Mouse (Mus musculus): ENCODE data around the gene Klhl29. TPM values are rescaled to one million over a fixed set of nuclear protein-coding genes. Genes with fewer than 3 reads are reported as not detected.

The Klhl29 gene
- polyA plus RNA-seq, 1 experiment: 6.7 TPM

- no peaks in the 10 kb centered on the region for H3K36me3 ChIP-seq (ENCODE audit: control insufficient read depth, insufficient read depth, low read length)
- no peak for DNase-seq
Observed at GRCm38 (mm10) chr12:5108613-5109012, 266.9 kb downstream of the Klhl29 start.

GRCm38 (mm10) chr12:5107795-5108194, 267.7 kb downstream of the Klhl29 start:
- Histone ChIP-seq H3K4me3 (ENCODE audit: control insufficient read depth, insufficient read depth, low read length) (no peak overlapping the region), H3K4me1 (replicated peaks; ENCODE audit: control insufficient read depth, insufficient read depth, low read length) (no peaks in the 10 kb centered on the region), H3K27ac (ENCODE audit: control insufficient read depth, insufficient read depth, low read length) (no peak overlapping the region), H3K36me3 (ENCODE audit: control insufficient read depth, insufficient read depth, low read length) (no peaks in the 10 kb centered on the region), H3K27me3 (ENCODE audit: control insufficient read depth, insufficient read depth, low read length) (no peaks in the 10 kb centered on the region)
- DNase-seq: no peak
- WGBS: 62% methylated on average over 2 of the region's 2 CpGs
- no peak for TF ChIP-seq CTCF (IDR thresholded peaks at IDR 0.05; ENCODE audit: borderline replicate concordance, control insufficient read depth, extremely low read depth, insufficient read depth, low read length, poor library complexity)
- no peak for TF ChIP-seq POLR2A (IDR thresholded peaks at IDR 0.05; ENCODE audit: control insufficient read depth, extremely low read depth, insufficient read depth, low read length, poor library complexity)

More at GRCm38 (mm10) chr12:5108613-5109012, 266.9 kb downstream of the Klhl29 start:
- H3K27ac ChIP-seq (ENCODE audit: control insufficient read depth, insufficient read depth, low read length): no peak overlapping the region
- TF ChIP-seq CTCF (IDR thresholded peaks at IDR 0.05; ENCODE audit: borderline replicate concordance, control insufficient read depth, extremely low read depth, insufficient read depth, low read length, poor library complexity) (no peak), POLR2A (IDR thresholded peaks at IDR 0.05; ENCODE audit: control insufficient read depth, extremely low read depth, insufficient read depth, low read length, poor library complexity) (no peak)
- no peak overlapping the region for H3K4me3 ChIP-seq (ENCODE audit: control insufficient read depth, insufficient read depth, low read length)
- WGBS: 67% methylated on average over 6 of the region's 6 CpGs
- no peaks in the 10 kb centered on the region for H3K4me1 ChIP-seq (replicated peaks; ENCODE audit: control insufficient read depth, insufficient read depth, low read length)
- H3K27me3 ChIP-seq (ENCODE audit: control insufficient read depth, insufficient read depth, low read length): no peaks in the 10 kb centered on the region

DNA sequence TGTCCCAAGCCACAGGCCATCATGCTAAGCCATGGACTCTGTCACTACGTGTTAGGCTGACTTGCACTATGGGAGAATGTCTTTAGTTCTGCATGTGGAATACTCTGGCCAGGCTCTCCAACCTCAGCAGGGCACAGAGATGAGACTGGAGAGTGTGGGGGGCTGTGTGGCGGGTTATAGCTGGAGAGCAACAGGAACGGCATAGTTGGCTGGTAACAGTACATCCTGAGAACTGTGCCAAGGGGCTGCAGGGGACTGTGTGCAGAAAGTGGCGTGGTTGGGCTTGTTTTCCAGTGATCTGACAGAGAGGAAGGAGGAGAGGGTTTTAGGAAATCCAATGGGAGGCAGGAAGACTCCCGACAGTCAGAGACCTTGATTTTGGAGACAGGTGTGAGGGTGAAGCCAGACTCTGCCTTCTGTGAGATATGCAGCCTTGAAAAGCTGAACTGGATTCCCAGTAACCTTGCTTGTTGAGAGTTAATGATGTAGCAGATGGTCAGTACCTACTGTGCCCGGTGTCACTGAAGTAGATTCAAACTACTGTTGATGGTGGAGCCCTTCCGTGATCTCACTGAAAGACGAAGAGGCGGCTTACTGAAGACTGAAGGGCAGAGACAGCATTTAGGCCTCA, 270.9 kb downstream of the Klhl29 start:
- no peaks in the 10 kb centered on the region for H3K4me1 ChIP-seq (replicated peaks; ENCODE audit: control insufficient read depth, insufficient read depth, low read length)
- H3K27ac ChIP-seq (ENCODE audit: control insufficient read depth, insufficient read depth, low read length): no peak overlapping the region
- DNase-seq: no peak
- H3K4me3 ChIP-seq (ENCODE audit: control insufficient read depth, insufficient read depth, low read length): no peak overlapping the region
- H3K27me3 ChIP-seq (ENCODE audit: control insufficient read depth, insufficient read depth, low read length): no peaks in the 10 kb centered on the region
- no peaks in the 10 kb centered on the region for H3K36me3 ChIP-seq (ENCODE audit: control insufficient read depth, insufficient read depth, low read length)
- WGBS: 87% methylated on average over 9 of the region's 9 CpGs
- TF ChIP-seq CTCF (IDR thresholded peaks at IDR 0.05; ENCODE audit: borderline replicate concordance, control insufficient read depth, extremely low read depth, insufficient read depth, low read length, poor library complexity) (no peak), POLR2A (IDR thresholded peaks at IDR 0.05; ENCODE audit: control insufficient read depth, extremely low read depth, insufficient read depth, low read length, poor library complexity) (no peak)

- no peak for TF ChIP-seq CTCF (IDR thresholded peaks at IDR 0.05; ENCODE audit: borderline replicate concordance, control insufficient read depth, extremely low read depth, insufficient read depth, low read length, poor library complexity)
- TF ChIP-seq POLR2A (IDR thresholded peaks at IDR 0.05; ENCODE audit: control insufficient read depth, extremely low read depth, insufficient read depth, low read length, poor library complexity): no peak
- DNase-seq: no peak
- H3K4me3 ChIP-seq (ENCODE audit: control insufficient read depth, insufficient read depth, low read length): no peak overlapping the region
- 83% methylated on average over 13 of the region's 13 CpGs for WGBS
- H3K27me3 ChIP-seq (ENCODE audit: control insufficient read depth, insufficient read depth, low read length): no peaks in the 10 kb centered on the region
- no peaks in the 10 kb centered on the region for H3K36me3 ChIP-seq (ENCODE audit: control insufficient read depth, insufficient read depth, low read length)
- H3K27ac ChIP-seq (ENCODE audit: control insufficient read depth, insufficient read depth, low read length): no peak overlapping the region
- H3K4me1 ChIP-seq (replicated peaks; ENCODE audit: control insufficient read depth, insufficient read depth, low read length): no peaks in the 10 kb centered on the region
Observed at GRCm38 (mm10) chr12:5101411-5102024, 274.0 kb downstream of the Klhl29 start.

DNA sequence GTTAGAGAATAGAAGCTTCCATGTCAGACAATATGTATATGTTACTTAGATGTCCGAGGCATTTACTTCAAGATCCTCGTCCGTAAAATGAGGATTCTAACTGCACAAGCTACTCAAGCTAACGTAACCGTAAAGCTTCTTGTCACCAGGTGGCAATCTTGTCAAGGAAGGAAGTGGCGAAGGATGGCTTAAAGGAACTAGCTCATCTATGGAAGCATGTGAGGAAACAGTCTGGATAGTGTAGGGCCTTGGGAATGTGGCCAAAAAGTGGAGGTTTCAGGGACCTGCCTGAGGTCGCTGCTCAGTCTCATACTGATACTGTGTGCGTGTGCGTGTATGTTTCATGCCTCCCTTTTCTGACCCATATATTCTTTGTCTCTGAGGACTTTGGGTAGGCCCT, 275.9 kb downstream of the Klhl29 start:
- WGBS: 87% methylated on average over 9 of the region's 9 CpGs
- no peak for DNase-seq
- TF ChIP-seq POLR2A (IDR thresholded peaks at IDR 0.05; ENCODE audit: control insufficient read depth, extremely low read depth, insufficient read depth, low read length, poor library complexity) (no peak), CTCF (IDR thresholded peaks at IDR 0.05; ENCODE audit: borderline replicate concordance, control insufficient read depth, extremely low read depth, insufficient read depth, low read length, poor library complexity) (no peak)
- no peak overlapping the region for H3K27ac ChIP-seq (ENCODE audit: control insufficient read depth, insufficient read depth, low read length)
- no peak overlapping the region for H3K4me3 ChIP-seq (ENCODE audit: control insufficient read depth, insufficient read depth, low read length)
- H3K36me3 ChIP-seq (ENCODE audit: control insufficient read depth, insufficient read depth, low read length): no peaks in the 10 kb centered on the region
- no peaks in the 10 kb centered on the region for H3K4me1 ChIP-seq (replicated peaks; ENCODE audit: control insufficient read depth, insufficient read depth, low read length)
- no peaks in the 10 kb centered on the region for H3K27me3 ChIP-seq (ENCODE audit: control insufficient read depth, insufficient read depth, low read length)

GRCm38 (mm10) chr12:5088639-5089038, 286.8 kb downstream of the Klhl29 start:
- H3K27ac ChIP-seq (ENCODE audit: control insufficient read depth, insufficient read depth, low read length): no peak overlapping the region
- no peaks in the 10 kb centered on the region for H3K27me3 ChIP-seq (ENCODE audit: control insufficient read depth, insufficient read depth, low read length)
- TF ChIP-seq CTCF (IDR thresholded peaks at IDR 0.05; ENCODE audit: borderline replicate concordance, control insufficient read depth, extremely low read depth, insufficient read depth, low read length, poor library complexity): no peak
- TF ChIP-seq POLR2A (IDR thresholded peaks at IDR 0.05; ENCODE audit: control insufficient read depth, extremely low read depth, insufficient read depth, low read length, poor library complexity): no peak
- 58% methylated on average over 1 of the region's 1 CpGs for WGBS
- no peaks in the 10 kb centered on the region for H3K36me3 ChIP-seq (ENCODE audit: control insufficient read depth, insufficient read depth, low read length)
- H3K4me1 ChIP-seq (replicated peaks; ENCODE audit: control insufficient read depth, insufficient read depth, low read length): no peaks in the 10 kb centered on the region
- no peak overlapping the region for H3K4me3 ChIP-seq (ENCODE audit: control insufficient read depth, insufficient read depth, low read length)
- no peak for DNase-seq
